Mouse (Mus musculus): ENCODE results near the gene Gm1123. TPM values are rescaled to one million over a fixed set of nuclear protein-coding genes. Genes with fewer than 3 reads are reported as not detected.

Gm1123 gene
- polyA plus RNA-seq, 1 experiment from 2014 or later, result 0.10 TPM

- Histone ChIP-seq H3K27me3 (no peaks in the 10 kb centered on the region), H3K4me2 (no peak overlapping the region), H3K4me1 (replicated peaks) (no peaks in the 10 kb centered on the region), H3K36me3 (peaks cover 2% of the 10 kb centered on the region; the same call in 1 of the 2 replicates), H3K9ac (no peak overlapping the region), H3K4me3 (no peak overlapping the region), H3K9me3 (replicated peaks) (no peaks in the 10 kb centered on the region), H3K27ac (no peak overlapping the region)
- 92% methylated on average over 6 of the region's 6 CpGs for WGBS
- no peak for ATAC-seq (replicated peaks; ENCODE audit: insufficient number of reproducible peaks, insufficient read depth, low FRiP score, low read depth)
Observed at GRCm38 (mm10) chr9:99001326-99001725, 34.2 kb downstream of the Gm1123 start.

DNA sequence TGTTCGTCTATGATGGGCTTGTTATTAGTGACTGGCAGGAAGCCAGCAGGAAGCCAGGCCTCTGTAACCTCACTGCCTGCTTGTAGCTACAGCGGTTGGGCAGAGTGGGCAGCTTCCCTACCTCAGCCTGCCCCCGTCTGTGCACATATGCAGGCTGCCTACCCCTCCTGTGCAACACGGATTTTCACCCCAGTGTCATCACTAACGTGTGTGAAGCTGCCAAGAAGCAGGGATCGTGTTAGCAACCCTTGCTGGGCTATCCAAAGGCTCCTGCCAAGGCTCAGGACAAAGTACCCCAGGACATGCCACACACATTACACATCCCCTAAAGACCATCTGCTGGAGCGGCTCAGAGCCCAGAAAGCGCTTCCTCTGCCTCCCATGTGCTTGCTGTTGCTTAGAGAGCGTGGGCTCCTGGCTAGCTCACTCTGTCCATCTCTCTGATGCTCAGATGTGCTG lies 35.6 kb downstream of the Gm1123 start:
- Histone ChIP-seq H3K36me3 (no peaks in the 10 kb centered on the region), H3K4me2 (no peak overlapping the region), H3K4me3 (no peak overlapping the region), H3K27ac (no peak overlapping the region), H3K9me3 (replicated peaks) (no peaks in the 10 kb centered on the region), H3K27me3 (no peaks in the 10 kb centered on the region), H3K9ac (no peak overlapping the region), H3K4me1 (replicated peaks) (no peaks in the 10 kb centered on the region)
- ATAC-seq (replicated peaks; ENCODE audit: insufficient number of reproducible peaks, insufficient read depth, low FRiP score, low read depth), result no peak
- 58% methylated on average over 9 of the region's 9 CpGs for whole genome bisulfite sequencing

DNA sequence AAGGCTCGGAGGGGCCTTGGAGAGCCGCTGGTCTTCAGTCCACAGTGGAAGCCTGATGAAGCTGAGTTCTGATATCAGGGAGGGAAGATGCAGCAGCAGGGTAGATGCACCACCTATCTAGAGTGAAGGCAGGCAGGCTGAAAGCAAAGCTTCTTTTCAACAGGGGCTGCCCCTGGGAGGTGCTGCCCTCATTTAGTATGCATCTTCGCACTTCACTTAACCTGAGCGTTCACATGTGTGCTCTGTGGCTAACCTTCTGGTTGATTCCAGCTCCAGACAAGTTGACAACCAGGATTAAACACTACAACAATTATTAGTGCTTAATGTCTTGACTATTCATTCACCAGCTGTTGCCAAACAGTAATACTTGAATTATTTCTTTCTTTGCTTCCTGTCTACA lies 41.4 kb downstream of the Gm1123 start:
- no peaks in the 10 kb centered on the region for H3K9me3 ChIP-seq (replicated peaks)
- H3K27ac ChIP-seq, result no peak overlapping the region
- no peak overlapping the region for H3K9ac ChIP-seq
- no peak overlapping the region for H3K4me2 ChIP-seq
- no peak overlapping the region for H3K4me3 ChIP-seq
- H3K36me3 ChIP-seq, result no peaks in the 10 kb centered on the region; the same call in 1 of the 2 replicates
- no peaks in the 10 kb centered on the region for H3K4me1 ChIP-seq (replicated peaks)
- no peaks in the 10 kb centered on the region for H3K27me3 ChIP-seq
- WGBS, result 89% methylated on average over 4 of the region's 4 CpGs
- no peak for ATAC-seq (replicated peaks; ENCODE audit: insufficient number of reproducible peaks, insufficient read depth, low FRiP score, low read depth)

- H3K4me3 ChIP-seq, result peak overlapping the region; percentile 88
- H3K9me3 ChIP-seq (replicated peaks), result no peaks in the 10 kb centered on the region
- 41% methylated on average over 9 of the region's 9 CpGs for WGBS
- peak overlapping the region; percentile 75 for H3K9ac ChIP-seq
- peak overlapping the region; percentile 96 for H3K4me2 ChIP-seq
- no peaks in the 10 kb centered on the region for H3K36me3 ChIP-seq
- H3K4me1 ChIP-seq (replicated peaks), result peaks cover 8% of the 10 kb centered on the region
- H3K27me3 ChIP-seq, result peaks cover 20% of the 10 kb centered on the region; the same call in 1 of the 2 replicates
- no peak overlapping the region for H3K27ac ChIP-seq
- no peak for ATAC-seq (replicated peaks; ENCODE audit: insufficient number of reproducible peaks, insufficient read depth, low FRiP score, low read depth)
Observed at GRCm38 (mm10) chr9:98987131-98987530, 48.4 kb downstream of the Gm1123 start.

DNA sequence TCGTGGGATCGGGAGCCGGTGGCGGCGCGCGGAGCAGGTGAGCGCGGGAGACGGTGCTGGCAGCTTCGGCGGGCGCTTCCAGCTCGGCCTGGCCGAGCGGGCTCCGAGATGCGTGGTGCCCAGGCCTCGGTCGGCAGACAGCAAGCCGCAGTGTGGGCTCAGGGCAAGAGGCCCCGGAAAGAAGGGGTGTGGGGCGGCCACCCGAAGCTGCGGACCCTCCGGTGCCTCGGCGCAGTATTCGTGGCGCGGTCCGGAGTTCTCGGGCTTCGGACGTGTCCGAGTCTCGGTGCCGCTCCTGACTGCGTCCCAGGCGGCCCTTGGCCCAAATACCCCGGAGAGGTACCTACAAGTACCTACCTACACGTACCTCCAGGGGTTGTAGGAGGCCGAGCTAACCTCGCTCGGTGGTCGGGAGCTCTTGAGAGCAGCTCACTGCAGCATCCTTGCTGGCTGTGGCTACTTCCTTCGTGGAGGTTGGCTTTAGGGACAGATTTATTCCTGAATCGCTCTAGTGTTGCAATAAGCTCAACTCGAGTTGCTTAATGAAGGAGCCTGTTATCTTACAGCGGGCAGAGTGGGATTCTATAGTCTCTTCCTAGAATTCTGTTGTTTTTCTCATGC lies 48.9 kb downstream of the Gm1123 start:
- under 1% methylated on average over 50 of the region's 50 CpGs for WGBS
- peak; percentile 30; the same call in 1 of the 2 replicates for ATAC-seq (replicated peaks; ENCODE audit: insufficient number of reproducible peaks, insufficient read depth, low FRiP score, low read depth)
- no peaks in the 10 kb centered on the region for H3K36me3 ChIP-seq

GRCm38 (mm10) chr9:98985800-98986475 lies 49.6 kb downstream of the Gm1123 start, which contains the start of gene Faim:
TSS of gene Faim (plus strand) at chr9:98986373.
- Histone ChIP-seq H3K27me3 (peaks cover 30% of the 10 kb centered on the region; the same call in 1 of the 2 replicates), H3K9ac (peak within 1 kb of the TSS; percentile 75), H3K9me3 (replicated peaks) (no peaks in the 10 kb centered on the region), H3K36me3 (no peaks in the 10 kb centered on the region), H3K4me2 (peak within 1 kb of the TSS; percentile 96), H3K27ac (peak within 1 kb of the TSS; percentile 52), H3K4me3 (peak within 1 kb of the TSS; percentile 88), H3K4me1 (replicated peaks) (peaks cover 8% of the 10 kb centered on the region)
- WGBS, result 1% methylated on average over 45 of the region's 45 CpGs
- peak; percentile 99 for ATAC-seq (replicated peaks; ENCODE audit: insufficient number of reproducible peaks, insufficient read depth, low FRiP score, low read depth)

More for the DNA sequence above, 48.9 kb downstream of the Gm1123 start:
- H3K4me1 ChIP-seq (replicated peaks), result peaks cover 8% of the 10 kb centered on the region
- H3K4me2 ChIP-seq, result peak overlapping the region; percentile 96
- H3K9ac ChIP-seq, result peak overlapping the region; percentile 75
- H3K27ac ChIP-seq, result no peak overlapping the region
- H3K9me3 ChIP-seq (replicated peaks), result no peaks in the 10 kb centered on the region
- H3K27me3 ChIP-seq, result peaks cover 23% of the 10 kb centered on the region; the same call in 1 of the 2 replicates
- H3K4me3 ChIP-seq, result peak overlapping the region; percentile 88

GRCm38 (mm10) chr9:98979431-98980416 lies 55.8 kb downstream of the Gm1123 start:
- H3K4me2 ChIP-seq, result peak overlapping the region; percentile 55
- H3K9me3 ChIP-seq (replicated peaks), result no peaks in the 10 kb centered on the region
- peaks cover 64% of the 10 kb centered on the region for H3K27me3 ChIP-seq
- ATAC-seq (replicated peaks; ENCODE audit: insufficient number of reproducible peaks, insufficient read depth, low FRiP score, low read depth), result peak; percentile 77
- no peaks in the 10 kb centered on the region for H3K36me3 ChIP-seq
- H3K4me3 ChIP-seq, result peak overlapping the region; percentile 37
- WGBS, result 6% methylated on average over 29 of the region's 29 CpGs
- no peak overlapping the region for H3K9ac ChIP-seq
- H3K27ac ChIP-seq, result no peak overlapping the region
- peaks cover 6% of the 10 kb centered on the region; the same call in 1 of the 2 replicates for H3K4me1 ChIP-seq (replicated peaks)

DNA sequence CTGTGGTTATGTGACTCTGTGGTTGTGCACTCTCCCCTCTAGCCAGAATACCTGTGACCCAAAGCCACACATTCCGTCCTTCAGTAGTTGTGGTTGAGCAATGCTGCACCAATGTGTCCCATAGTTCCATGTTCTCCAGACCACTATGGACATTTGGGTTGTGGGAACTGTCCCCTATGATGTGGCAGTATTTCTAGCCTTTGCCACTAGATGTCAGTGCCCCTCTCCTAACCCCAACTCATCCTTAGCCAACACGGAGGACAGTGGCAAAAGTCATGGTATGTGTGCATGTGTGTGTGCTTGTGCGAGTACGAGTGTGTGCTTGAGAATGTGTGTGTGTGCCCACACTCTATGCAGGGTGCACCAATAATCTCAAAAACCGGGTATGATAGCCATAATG lies 59.0 kb downstream of the Gm1123 start:
- Histone ChIP-seq H3K4me3 (no peak overlapping the region), H3K4me2 (no peak overlapping the region), H3K36me3 (no peaks in the 10 kb centered on the region), H3K27ac (no peak overlapping the region), H3K4me1 (replicated peaks) (peaks cover 14% of the 10 kb centered on the region), H3K9ac (no peak overlapping the region), H3K27me3 (peaks cover 66% of the 10 kb centered on the region), H3K9me3 (replicated peaks) (no peaks in the 10 kb centered on the region)
- 36% methylated on average over 5 of the region's 5 CpGs for whole genome bisulfite sequencing
- ATAC-seq (replicated peaks; ENCODE audit: insufficient number of reproducible peaks, insufficient read depth, low FRiP score, low read depth), result no peak

DNA sequence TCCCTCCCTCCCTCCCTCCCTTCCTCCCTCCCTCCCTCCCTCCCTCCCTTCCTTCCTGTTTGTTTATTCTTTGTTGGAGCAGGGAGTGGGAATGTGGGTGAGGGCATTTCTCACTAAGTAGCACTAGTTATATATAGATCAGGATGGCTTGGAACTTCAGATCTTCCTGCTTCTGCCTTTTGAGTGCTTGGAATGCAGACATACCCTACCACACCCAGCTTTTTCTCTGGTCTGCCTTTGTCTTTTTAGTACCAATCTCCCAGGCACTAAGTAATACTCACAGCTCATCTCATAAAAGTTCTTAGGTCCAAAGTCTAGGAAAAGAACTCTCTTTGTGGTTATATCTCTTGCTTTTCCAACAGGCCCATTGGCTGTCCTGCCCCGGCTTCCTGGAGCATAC lies 59.4 kb downstream of the Gm1123 start:
- no peak overlapping the region for H3K4me3 ChIP-seq

GRCm38 (mm10) chr9:98974898-98975297 lies 60.6 kb downstream of the Gm1123 start:
- peaks cover 72% of the 10 kb centered on the region for H3K27me3 ChIP-seq
- no peak for ATAC-seq (replicated peaks; ENCODE audit: insufficient number of reproducible peaks, insufficient read depth, low FRiP score, low read depth)
- WGBS, result 33% methylated on average over 2 of the region's 2 CpGs

More for the DNA sequence above, 59.4 kb downstream of the Gm1123 start:
- WGBS, result 88% methylated on average over 1 of the region's 1 CpGs
- ATAC-seq (replicated peaks; ENCODE audit: insufficient number of reproducible peaks, insufficient read depth, low FRiP score, low read depth), result no peak
- Histone ChIP-seq H3K9me3 (replicated peaks) (no peaks in the 10 kb centered on the region), H3K27me3 (peaks cover 66% of the 10 kb centered on the region), H3K9ac (no peak overlapping the region), H3K36me3 (no peaks in the 10 kb centered on the region), H3K4me2 (no peak overlapping the region), H3K4me1 (replicated peaks) (peaks cover 14% of the 10 kb centered on the region), H3K27ac (no peak overlapping the region)

DNA sequence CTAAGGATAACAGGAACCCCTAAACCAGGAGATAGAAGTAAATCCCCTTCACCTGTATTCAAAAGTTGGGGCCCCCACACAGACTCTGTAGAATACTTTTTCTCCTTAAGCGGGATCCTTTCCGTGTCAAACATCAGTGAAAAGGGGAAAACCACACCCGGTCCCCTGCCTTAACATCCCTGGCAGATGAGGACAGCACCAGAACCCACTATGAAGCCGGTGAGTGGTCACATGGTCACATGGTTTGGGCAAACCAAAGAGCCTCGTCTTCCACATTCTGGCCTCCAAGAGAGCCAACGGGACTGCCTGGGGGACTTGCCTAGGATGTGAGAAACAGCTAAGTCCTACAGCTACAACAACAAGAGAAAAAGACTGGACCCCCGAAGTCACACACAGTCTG lies 62.0 kb downstream of the Gm1123 start:
- ATAC-seq (replicated peaks; ENCODE audit: insufficient number of reproducible peaks, insufficient read depth, low FRiP score, low read depth), result no peak
- WGBS, result 9% methylated on average over 7 of the region's 7 CpGs
- Histone ChIP-seq H3K36me3 (no peaks in the 10 kb centered on the region), H3K4me3 (peak overlapping the region; percentile 52), H3K27ac (no peak overlapping the region), H3K9me3 (replicated peaks) (0 out of 2 replicates have a peak, but pooled peaks cover 4% of the 10 kb centered on the region), H3K4me2 (peak overlapping the region; percentile 79), H3K4me1 (replicated peaks) (peaks cover 8% of the 10 kb centered on the region), H3K27me3 (peaks cover 81% of the 10 kb centered on the region), H3K9ac (no peak overlapping the region)

More at GRCm38 (mm10) chr9:98974898-98975297, 60.6 kb downstream of the Gm1123 start:
- Histone ChIP-seq H3K27ac (no peak overlapping the region), H3K9ac (no peak overlapping the region), H3K4me1 (replicated peaks) (peaks cover 12% of the 10 kb centered on the region), H3K9me3 (replicated peaks) (0 out of 2 replicates have a peak, but pooled peaks cover 4% of the 10 kb centered on the region), H3K4me3 (no peak overlapping the region), H3K4me2 (no peak overlapping the region), H3K36me3 (no peaks in the 10 kb centered on the region)

All from heart, embryonic 15.5 days (tissue).